Mouse (Mus musculus) brain, adult 10 weeks (tissue): Measurements from ENCODE around the gene Dgkk. TPM values are rescaled to one million over a fixed set of nuclear protein-coding genes. Genes with fewer than 3 reads are reported as not detected.

Source experiments
- polyA plus RNA-seq: library from polyadenylated mRNA; stranded (reverse); fragments of 350-450 nt; fragmentation: Illumina TruSeq; extraction: RNeasy Lipid Tissue Mini Kit (QIAGEN cat#74804); gene quantifications from one replicate; pipeline ENCODE4 v1.2.3, GENCODE M21; 2015; ENCODE audit warnings: low read depth, low replicate concordance

The Dgkk gene
- polyA plus RNA-seq = 2.1 TPM

GRCm38 (mm10) chrX:6779006-6779405 is at the start of gene Dgkk:
Dgkk (plus strand) TSS chrX:6779306.

